22 mouse cellular contexts compared by ENCODE assay signal in genomic region chr15:100379658-100380057, GRCm38 (mm10). TPM values are rescaled to one million over a fixed set of nuclear protein-coding genes. Genes with fewer than 3 reads are reported as not detected.
"Had no signal": no experiment of that assay in that cellular context is flagged by ENCODE, and none has a peak within 500 bp of the region (broad histone marks: within the 10 kb centered on the region; RNA-seq: fewer than 3 reads in every experiment).

No protein-coding gene starts in this region.

- DNase-seq: liver, embryonic 13.5 days; liver, postnatal 0 days; lung, postnatal 10 days; right cerebral cortex, postnatal 14 days; thymus, adult 18-20 months; thymus, postnatal 25 days had no signal

- H3K4me3 ChIP-seq: liver, embryonic 13.5 days; liver, embryonic 15.5 days; lung, embryonic 15.5 days; megakaryocyte, embryonic 14.5 days; midbrain, embryonic 13.5 days; midbrain, embryonic 15.5 days; neural tube, embryonic 12.5 days; stomach, embryonic 15.5 days had no signal

- H3K36me3 ChIP-seq: liver, embryonic 13.5 days; liver, embryonic 15.5 days; lung, embryonic 15.5 days; midbrain, embryonic 13.5 days; midbrain, embryonic 15.5 days; neural tube, embryonic 12.5 days; stomach, embryonic 15.5 days had no signal

- H3K9ac ChIP-seq: liver, embryonic 13.5 days; liver, embryonic 15.5 days; liver, postnatal 0 days; lung, embryonic 15.5 days; midbrain, embryonic 13.5 days; midbrain, embryonic 15.5 days; neural tube, embryonic 12.5 days; stomach, embryonic 15.5 days had no signal

- H3K4me1 ChIP-seq: liver, embryonic 15.5 days; lung, embryonic 15.5 days; midbrain, embryonic 13.5 days; midbrain, embryonic 15.5 days; neural tube, embryonic 12.5 days; stomach, embryonic 15.5 days had no signal

- H3K27me3 ChIP-seq: liver, embryonic 13.5 days; liver, embryonic 15.5 days; lung, embryonic 15.5 days; midbrain, embryonic 13.5 days; midbrain, embryonic 15.5 days; neural tube, embryonic 12.5 days; stomach, embryonic 15.5 days had no signal

- H3K4me2 ChIP-seq: liver, embryonic 11.5 days; liver, embryonic 13.5 days; liver, embryonic 15.5 days; lung, embryonic 15.5 days; midbrain, embryonic 11.5 days; midbrain, embryonic 13.5 days; midbrain, embryonic 15.5 days; neural tube, embryonic 12.5 days; stomach, embryonic 15.5 days had no signal

- ATAC-seq: liver, postnatal 0 days; midbrain, embryonic 13.5 days; midbrain, embryonic 15.5 days had no signal

- H3K9me3 ChIP-seq: liver, embryonic 13.5 days; liver, embryonic 15.5 days; lung, embryonic 15.5 days; megakaryocyte, embryonic 14.5 days; midbrain, embryonic 13.5 days; midbrain, embryonic 15.5 days; neural tube, embryonic 12.5 days; stomach, embryonic 15.5 days had no signal

- H3K27ac ChIP-seq: liver, embryonic 13.5 days; liver, embryonic 15.5 days; lung, embryonic 15.5 days; macrophage; midbrain, embryonic 13.5 days; midbrain, embryonic 15.5 days; neural tube, embryonic 12.5 days; stomach, embryonic 15.5 days had no signal

RNA-seq across cellular contexts. Expression of gene Higd1c, which starts 15.3 kb away (rescaled TPM):
- total RNA-seq: megakaryocyte progenitor cell, adult 5-6 weeks; midbrain, postnatal 0 days; monocyte, adult 5-6 weeks; neutrophil, adult 5-6 weeks had no signal
- polyA plus RNA-seq: liver, embryonic 11.5 days; liver, embryonic 13.5 days; liver, embryonic 15.5 days; liver, postnatal 0 days; lung, embryonic 15.5 days; macrophage; midbrain, embryonic 11.5 days; midbrain, embryonic 13.5 days; midbrain, embryonic 15.5 days; midbrain, postnatal 0 days; neural tube, embryonic 14.5 days; spleen, adult 2 months; stomach, embryonic 15.5 days had no signal

RNA-seq across cellular contexts. Expression of gene Mettl7a2, which starts 26.7 kb away (rescaled TPM):
- total RNA-seq: megakaryocyte progenitor cell, adult 5-6 weeks; midbrain, postnatal 0 days; monocyte, adult 5-6 weeks; neutrophil, adult 5-6 weeks had no signal
- polyA plus RNA-seq: liver, embryonic 11.5 days; liver, embryonic 13.5 days; liver, embryonic 15.5 days; liver, postnatal 0 days; lung, embryonic 15.5 days; macrophage; midbrain, embryonic 11.5 days; midbrain, embryonic 13.5 days; midbrain, embryonic 15.5 days; midbrain, postnatal 0 days; neural tube, embryonic 14.5 days; spleen, adult 2 months; stomach, embryonic 15.5 days had no signal

RNA-seq across cellular contexts. Expression of gene Methig1, which starts 26.7 kb away (rescaled TPM):
- total RNA-seq: megakaryocyte progenitor cell, adult 5-6 weeks; midbrain, postnatal 0 days; monocyte, adult 5-6 weeks; neutrophil, adult 5-6 weeks had no signal
- polyA plus RNA-seq: liver, embryonic 11.5 days; liver, embryonic 13.5 days; lung, embryonic 15.5 days; macrophage; midbrain, embryonic 11.5 days; midbrain, embryonic 13.5 days; midbrain, postnatal 0 days; spleen, adult 2 months had no signal

RNA-seq across cellular contexts. Expression of gene Gm5475, which starts 42.3 kb away (rescaled TPM):
- total RNA-seq: megakaryocyte progenitor cell, adult 5-6 weeks; midbrain, postnatal 0 days; monocyte, adult 5-6 weeks; neutrophil, adult 5-6 weeks had no signal
- polyA plus RNA-seq: liver, embryonic 13.5 days; macrophage; midbrain, embryonic 11.5 days; neural tube, embryonic 14.5 days; spleen, adult 2 months had no signal

RNA-seq across cellular contexts. Expression of gene Mettl7a3, which starts 44.9 kb away (rescaled TPM):
- total RNA-seq: megakaryocyte progenitor cell, adult 5-6 weeks; midbrain, postnatal 0 days; monocyte, adult 5-6 weeks; neutrophil, adult 5-6 weeks had no signal
- polyA plus RNA-seq: liver, embryonic 11.5 days; liver, embryonic 13.5 days; liver, embryonic 15.5 days; liver, postnatal 0 days; lung, embryonic 15.5 days; macrophage; midbrain, embryonic 11.5 days; midbrain, embryonic 13.5 days; midbrain, embryonic 15.5 days; midbrain, postnatal 0 days; stomach, embryonic 15.5 days had no signal
